Mouse (Mus musculus) intestine, postnatal 0 days (tissue): Measurements from ENCODE around the gene Bend5. TPM values are rescaled to one million over a fixed set of nuclear protein-coding genes. Genes with fewer than 3 reads are reported as not detected.

Experiments
- ATAC-seq: fragments of 200-750 bp; cut with Nextera tagmentation; 2 replicates; pipeline ENCODE4 v1.8.0; 2017; ENCODE audit warnings: mild to moderate bottlenecking, moderate TSS enrichment, moderate library complexity
- H3K27ac ChIP-seq: fragments of 300-500 bp; sonication (generic); 2 replicates; pipeline ENCODE4 v1.5.1; 2014; ENCODE audit warnings: mild to moderate bottlenecking, low read depth, low read length, moderate library complexity
- H3K27me3 ChIP-seq: fragments of 300-500 bp; sonication (generic); replicated peaks from 2 replicates; pipeline ENCODE4 v1.6.1; 2014; ENCODE audit warnings: low read length, mixed read lengths; ENCODE audit not compliant: control insufficient read depth, insufficient read depth
- H3K36me3 ChIP-seq: fragments of 300-500 bp; sonication (generic); 2 replicates; pipeline ENCODE4 v1.6.1; 2014; ENCODE audit warnings: mild to moderate bottlenecking, moderate library complexity; ENCODE audit not compliant: control insufficient read depth, insufficient read depth
- H3K4me1 ChIP-seq: fragments of 300-500 bp; sonication (generic); replicated peaks from 2 replicates; pipeline ENCODE4 v1.6.1; 2014; ENCODE audit warnings: antibody characterized with exemption, low read length, mixed read lengths; ENCODE audit not compliant: control insufficient read depth, insufficient read depth
- H3K4me2 ChIP-seq: fragments of 300-500 bp; sonication (generic); replicated peaks from 2 replicates; pipeline ENCODE4 v1.6.1; 2014; ENCODE audit warnings: low read depth, mild to moderate bottlenecking, moderate library complexity
- H3K4me3 ChIP-seq: fragments of 300-500 bp; sonication (generic); 2 replicates; pipeline ENCODE4 v1.5.1; 2014; ENCODE audit warnings: low read depth, low read length
- H3K9ac ChIP-seq: fragments of 300-500 bp; sonication (generic); 2 replicates; pipeline ENCODE4 v1.6.1; 2014; ENCODE audit warnings: mild to moderate bottlenecking, low read depth, low read length
- H3K9me3 ChIP-seq: fragments of 300-500 bp; sonication (generic); 2 replicates; pipeline ENCODE4 v1.6.1; 2016; ENCODE audit warnings: mixed run types; ENCODE audit not compliant: control insufficient read depth
- CTCF ChIP-seq: sonication (generic); IDR thresholded peaks from 2 replicates; pipeline ENCODE4 v1.5.1; 2016; ENCODE audit warnings: low read depth, mild to moderate bottlenecking, control low read depth, antibody characterized with exemption, moderate library complexity
- WGBS: fragments of 180-500 bp; shearing (Covaris S2); extraction: QIAGEN DNeasy Blood & Tissue Kit; methylation state at CpG from one replicate; pipeline ENCODE4 v1.1.7; 2014; 5-methylcytosine and 5-hydroxymethylcytosine counted together
- polyA plus RNA-seq: library from polyadenylated mRNA; unstranded; fragments of >200 nt; fragmentation: Nextera tagmentation; extraction: Ambion mirVana; gene quantifications from 2 replicates; pipeline ENCODE4 v1.2.1, GENCODE M21; 2015

The Bend5 gene
- polyA plus RNA-seq, 1 experiment from 2014 or later, result 28.0 TPM

- H3K36me3 ChIP-seq, result peaks cover 6% of the 10 kb centered on the region; the same call in 1 of the 2 replicates
- no peaks in the 10 kb centered on the region for H3K27me3 ChIP-seq
- no peak for TF ChIP-seq CTCF
- WGBS, result 67% methylated on average over 1 of the region's 1 CpGs
- H3K27ac ChIP-seq, result no peak overlapping the region
- no peak overlapping the region for H3K4me2 ChIP-seq
- no peaks in the 10 kb centered on the region for H3K4me1 ChIP-seq
- no peak for ATAC-seq
- H3K9me3 ChIP-seq, result no peaks in the 10 kb centered on the region
- H3K4me3 ChIP-seq, result no peak overlapping the region
- no peak overlapping the region for H3K9ac ChIP-seq
Measured at GRCm38 (mm10) chr4:111444616-111445160, 29.9 kb downstream of the Bend5 start.

GRCm38 (mm10) chr4:111447918-111448317 is 33.1 kb downstream of the Bend5 start:
- Histone ChIP-seq H3K9ac (no peak overlapping the region), H3K36me3 (peaks cover 6% of the 10 kb centered on the region; the same call in 1 of the 2 replicates), H3K4me3 (no peak overlapping the region), H3K27ac (no peak overlapping the region), H3K27me3 (no peaks in the 10 kb centered on the region), H3K9me3 (no peaks in the 10 kb centered on the region), H3K4me1 (peaks cover 2% of the 10 kb centered on the region; the same call in 1 of the 2 replicates), H3K4me2 (no peak overlapping the region)
- no peak for TF ChIP-seq CTCF
- ATAC-seq, result no peak
- 61% methylated on average over 3 of the region's 3 CpGs for WGBS

- 96% methylated on average over 4 of the region's 4 CpGs for WGBS
- no peak for TF ChIP-seq CTCF
- Histone ChIP-seq H3K9me3 (no peaks in the 10 kb centered on the region), H3K27me3 (no peaks in the 10 kb centered on the region), H3K4me2 (no peak overlapping the region), H3K9ac (no peak overlapping the region), H3K36me3 (peaks cover 6% of the 10 kb centered on the region; the same call in 1 of the 2 replicates), H3K27ac (no peak overlapping the region), H3K4me3 (no peak overlapping the region), H3K4me1 (peaks cover 2% of the 10 kb centered on the region; the same call in 1 of the 2 replicates)
- no peak for ATAC-seq
Measured at GRCm38 (mm10) chr4:111448586-111448985, 33.8 kb downstream of the Bend5 start.

GRCm38 (mm10) chr4:111449442-111450199 is 34.8 kb downstream of the Bend5 start:
- TF ChIP-seq CTCF, result no peak
- WGBS, result 51% methylated on average over 7 of the region's 7 CpGs
- H3K4me2 ChIP-seq, result no peak overlapping the region
- H3K4me1 ChIP-seq, result peaks cover 2% of the 10 kb centered on the region; the same call in 1 of the 2 replicates
- H3K27ac ChIP-seq, result no peak overlapping the region
- H3K9ac ChIP-seq, result no peak overlapping the region
- no peaks in the 10 kb centered on the region for H3K9me3 ChIP-seq
- H3K27me3 ChIP-seq, result no peaks in the 10 kb centered on the region
- H3K4me3 ChIP-seq, result no peak overlapping the region
- H3K36me3 ChIP-seq, result peaks cover 12% of the 10 kb centered on the region; the same call in 1 of the 2 replicates
- ATAC-seq, result no peak

GRCm38 (mm10) chr4:111451283-111451918 is 36.6 kb downstream of the Bend5 start:
- Histone ChIP-seq H3K27me3 (no peaks in the 10 kb centered on the region), H3K27ac (peak overlapping the region; percentile 52), H3K4me1 (peaks cover 2% of the 10 kb centered on the region; the same call in 1 of the 2 replicates), H3K9ac (no peak overlapping the region), H3K4me3 (no peak overlapping the region), H3K9me3 (no peaks in the 10 kb centered on the region), H3K36me3 (peaks cover 19% of the 10 kb centered on the region), H3K4me2 (no peak overlapping the region)
- no peak for TF ChIP-seq CTCF
- ATAC-seq, result peak; percentile 61
- WGBS, result 43% methylated on average over 7 of the region's 7 CpGs

GRCm38 (mm10) chr4:111452192-111452591 is 37.4 kb downstream of the Bend5 start:
- Histone ChIP-seq H3K36me3 (peaks cover 20% of the 10 kb centered on the region), H3K9ac (no peak overlapping the region), H3K27me3 (no peaks in the 10 kb centered on the region), H3K9me3 (no peaks in the 10 kb centered on the region), H3K27ac (peak overlapping the region; percentile 52), H3K4me3 (no peak overlapping the region), H3K4me2 (no peak overlapping the region), H3K4me1 (peaks cover 2% of the 10 kb centered on the region; the same call in 1 of the 2 replicates)
- ATAC-seq, result peak; percentile 89
- TF ChIP-seq CTCF, result no peak
- 44% methylated on average over 5 of the region's 5 CpGs for WGBS
